ENCODE assay signal across 8 mouse cellular contexts in genomic region chr9:101250981-101251643, GRCm38 (mm10). TPM values are rescaled to one million over a fixed set of nuclear protein-coding genes. Genes with fewer than 3 reads are reported as not detected.
DNase-seq lines count a peak whose midpoint lies in the region; ATAC-seq and TF ChIP-seq lines count a peak whose summit lies in the region.

No protein-coding gene starts in this region.

- TF ChIP-seq EP300 in heart, postnatal 0 days (IDR thresholded peaks at IDR 0.05; ENCODE audit: low read depth), result peak; percentile 27; the same call in 1 of the 2 replicates

- peak overlapping the region; percentile 83 for H3K9ac ChIP-seq in heart, postnatal 0 days (replicated peaks; ENCODE audit: low read depth, low read length)
- H3K9ac ChIP-seq in stomach, embryonic 14.5 days (replicated peaks; ENCODE audit: low read depth, low read length), result peak overlapping the region; percentile 66

- no peak for TF ChIP-seq CTCF in heart, postnatal 0 days (IDR thresholded peaks at IDR 0.05; ENCODE audit: low read depth)

- no peaks in the 10 kb centered on the region for H3K9me3 ChIP-seq in forebrain, embryonic 10.5 days
- no peaks in the 10 kb centered on the region for H3K9me3 ChIP-seq in heart, postnatal 0 days (replicated peaks; ENCODE audit: control insufficient read depth, low read length)
- H3K9me3 ChIP-seq in stomach, embryonic 14.5 days (ENCODE audit: control insufficient read depth, low read depth, low read length), result no peaks in the 10 kb centered on the region

- no peaks in the 10 kb centered on the region for H3K36me3 ChIP-seq in forebrain, embryonic 10.5 days (replicated peaks)
- H3K36me3 ChIP-seq in heart, postnatal 0 days (replicated peaks; ENCODE audit: control insufficient read depth, insufficient read depth, low read length), result no peaks in the 10 kb centered on the region
- no peaks in the 10 kb centered on the region for H3K36me3 ChIP-seq in stomach, embryonic 14.5 days (ENCODE audit: control insufficient read depth, insufficient read depth, low read length)

- intact Hi-C loops in left cerebral cortex, postnatal 4 days (cut with DNase I), result no loop called here

- DNase-seq in ovary, adult 18-20 months (ENCODE audit: low spot score), result peak; percentile 69
- no peak for DNase-seq in ovary, postnatal 10 days (ENCODE audit: low spot score)
- peak; percentile 52 to 56 for DNase-seq in adrenal gland, postnatal 4 days (ENCODE audit: low spot score in 2 of 2)
- peak; percentile 83 for DNase-seq in forebrain, embryonic 10.5 days (ENCODE audit: extremely low spot score, low spot score)
- DNase-seq in heart, postnatal 0 days (ENCODE audit: low spot score), result peak; percentile 78
- peak; percentile 77 for DNase-seq in left cerebral cortex, postnatal 4 days
- peak; percentile 67 for DNase-seq in mesoderm, embryonic 11.5 days (ENCODE audit: low read depth, low spot score)

- peaks cover 30% of the 10 kb centered on the region for H3K4me1 ChIP-seq in forebrain, embryonic 10.5 days
- H3K4me1 ChIP-seq in heart, postnatal 0 days (ENCODE audit: control insufficient read depth, insufficient read depth), result peaks cover 14% of the 10 kb centered on the region; the same call in 1 of the 2 replicates
- peaks cover 8% of the 10 kb centered on the region; the same call in 1 of the 2 replicates for H3K4me1 ChIP-seq in stomach, embryonic 14.5 days (ENCODE audit: control insufficient read depth, insufficient read depth, low read length)

- peak; percentile 93 for ATAC-seq in heart, postnatal 0 days (ENCODE audit: insufficient read depth, low read depth)
- ATAC-seq in stomach, embryonic 14.5 days (ENCODE audit: insufficient number of reproducible peaks, insufficient read depth, low FRiP score, low read depth), result peak; percentile 93

- H3K27me3 ChIP-seq in forebrain, embryonic 10.5 days (ENCODE audit: poor library complexity, severe bottlenecking), result no peaks in the 10 kb centered on the region
- no peaks in the 10 kb centered on the region for H3K27me3 ChIP-seq in heart, postnatal 0 days (ENCODE audit: control insufficient read depth, insufficient read depth, low read length)
- H3K27me3 ChIP-seq in stomach, embryonic 14.5 days (ENCODE audit: control insufficient read depth, insufficient read depth, low read length), result no peaks in the 10 kb centered on the region

- H3K27ac ChIP-seq in forebrain, embryonic 10.5 days, result peak overlapping the region; percentile 95
- peak overlapping the region; percentile 95 for H3K27ac ChIP-seq in heart, postnatal 0 days (ENCODE audit: low read depth)
- peak overlapping the region; percentile 98 for H3K27ac ChIP-seq in stomach, embryonic 14.5 days (ENCODE audit: low read length)

- WGBS in forebrain, embryonic 10.5 days, result under 1% methylated on average over 60 of the region's 61 CpGs
- WGBS in heart, postnatal 0 days, result under 1% methylated on average over 53 of the region's 61 CpGs
- WGBS in stomach, embryonic 14.5 days, result under 1% methylated on average over 56 of the region's 61 CpGs

- H3K4me2 ChIP-seq in heart, postnatal 0 days (ENCODE audit: low read depth, low read length), result peak overlapping the region; percentile 59
- H3K4me2 ChIP-seq in stomach, embryonic 14.5 days (replicated peaks; ENCODE audit: low read depth, low read length), result peak overlapping the region; percentile 67

- H3K4me3 ChIP-seq in forebrain, embryonic 10.5 days, result peak overlapping the region; percentile 82
- peak overlapping the region; percentile 72 for H3K4me3 ChIP-seq in heart, postnatal 0 days (ENCODE audit: low read depth, low read length)
- peak overlapping the region; percentile 77 for H3K4me3 ChIP-seq in stomach, embryonic 14.5 days (ENCODE audit: low read depth, low read length)

RNA-seq across cellular contexts. Expression of gene Ppp2r3a, which starts 0.5 kb away (rescaled TPM):
- total RNA-seq in adrenal gland, postnatal 4 days (2021), result 10 to 100 TPM; 34.5 to 34.8 TPM
- 7.4 and 8.7 TPM in 2 replicates for polyA plus RNA-seq in forebrain, embryonic 10.5 days (2016; fragmentation: Nextera tagmentation; extraction: Ambion mirVana)
- 99.0 and 118 TPM in 2 replicates for total RNA-seq in heart, postnatal 0 days (2014; rRNA removed; ENCODE audit: low replicate concordance)
- 63.3 and 76.2 TPM in 2 replicates for polyA plus RNA-seq in heart, postnatal 0 days (2015; fragmentation: Nextera tagmentation; extraction: Ambion mirVana)
- 10 to 100 TPM; 49.8 to 52.4 TPM for total RNA-seq in left cerebral cortex, postnatal 4 days (2021)
- polyA plus RNA-seq in stomach, embryonic 14.5 days (2014; fragmentation: Nextera tagmentation; extraction: Ambion mirVana), result 20.2 and 21.4 TPM in 2 replicates
